Mouse (Mus musculus) bone marrow macrophage, adult 2 months (primary cell): ENCODE results near the gene AC134908.4.

Experiments
- CTCF ChIP-seq: IDR thresholded peaks from 2 replicates; pipeline ENCODE4 v1.5.1; 2012; ENCODE audit warnings: low read depth, mild to moderate bottlenecking, low read length, moderate library complexity
- POLR2A ChIP-seq: IDR thresholded peaks from 2 replicates; pipeline ENCODE4 v1.6.1; 2012; ENCODE audit warnings: mild to moderate bottlenecking, low read depth, low read length, borderline replicate concordance

DNA sequence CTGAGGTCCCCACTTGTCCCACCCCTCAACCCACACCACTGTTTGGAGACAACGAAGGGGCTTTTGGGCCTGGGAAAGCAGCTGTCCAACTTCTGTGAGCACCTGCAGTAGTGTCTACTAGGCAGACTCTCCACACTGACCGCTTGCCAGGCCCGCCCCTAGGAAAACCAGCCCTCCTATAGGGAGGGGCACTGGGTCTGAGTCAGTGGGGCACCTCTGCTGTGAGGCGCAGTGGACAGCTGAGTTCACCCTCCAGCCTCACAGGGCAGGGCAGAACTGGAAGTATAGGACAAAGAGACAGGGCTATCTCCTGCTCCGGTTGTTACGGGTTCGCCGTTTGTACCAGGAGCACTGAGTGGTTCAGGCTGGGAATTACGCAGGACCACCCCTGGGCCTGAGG is 41.2 kb downstream of the AC134908.4 start, which contains the start of gene Msln:
- TF ChIP-seq POLR2A (no peak), CTCF (no peak)
